Mouse (Mus musculus) forebrain, embryonic 16.5 days (tissue): Measurements from ENCODE around the gene Nf1. TPM values are rescaled to one million over a fixed set of nuclear protein-coding genes. Genes with fewer than 3 reads are reported as not detected.

Source experiments
- ATAC-seq: fragments of 200-750 bp; cut with Nextera tagmentation; 2 replicates; pipeline ENCODE4 v1.8.0; 2017; ENCODE audit warnings: mild to moderate bottlenecking, moderate library complexity
- H3K27ac ChIP-seq: fragments of 300-500 bp; sonication (generic); 2 replicates; pipeline ENCODE4 v1.5.1; 2014; ENCODE audit warnings: low read length, control low read depth
- H3K27me3 ChIP-seq: fragments of 300-500 bp; sonication (generic); replicated peaks from 2 replicates; pipeline ENCODE4 v1.6.1; 2014; ENCODE audit warnings: low read length; ENCODE audit not compliant: control insufficient read depth, insufficient read depth
- H3K36me3 ChIP-seq: fragments of 300-500 bp; sonication (generic); 2 replicates; pipeline ENCODE4 v1.6.1; 2014; ENCODE audit not compliant: control insufficient read depth, insufficient read depth
- H3K4me1 ChIP-seq: fragments of 300-500 bp; sonication (generic); replicated peaks from 2 replicates; pipeline ENCODE4 v1.6.1; 2014; ENCODE audit warnings: low read length; ENCODE audit not compliant: control insufficient read depth, insufficient read depth
- H3K4me2 ChIP-seq: fragments of 300-500 bp; sonication (generic); 2 replicates; pipeline ENCODE4 v1.6.1; 2014; ENCODE audit warnings: mild to moderate bottlenecking, low read length, control low read depth
- H3K4me3 ChIP-seq: fragments of 300-500 bp; sonication (generic); replicated peaks from 2 replicates; pipeline ENCODE4 v1.5.1; 2014; ENCODE audit warnings: mild to moderate bottlenecking, low read length, control low read depth
- H3K9ac ChIP-seq: fragments of 300-500 bp; sonication (generic); replicated peaks from 2 replicates; pipeline ENCODE4 v1.6.1; 2014; ENCODE audit warnings: low read depth, low read length, control low read depth
- H3K9me3 ChIP-seq: fragments of 300-500 bp; sonication (generic); 2 replicates; pipeline ENCODE4 v1.6.1; 2016; ENCODE audit warnings: low read length; ENCODE audit not compliant: control insufficient read depth
- WGBS: fragments of 180-500 bp; shearing (Covaris S2); extraction: QIAGEN DNeasy Blood & Tissue Kit; methylation state at CpG from one replicate; pipeline ENCODE4 v1.1.7; 2014; 5-methylcytosine and 5-hydroxymethylcytosine counted together
- polyA plus RNA-seq: library from polyadenylated mRNA; unstranded; fragments of >200 nt; fragmentation: Nextera tagmentation; extraction: Ambion mirVana; gene quantifications from 2 replicates; pipeline ENCODE4 v1.2.1, GENCODE M21; 2015

Nf1 gene
- polyA plus RNA-seq, 1 experiment from 2014 or later = 6.4 TPM

DNA sequence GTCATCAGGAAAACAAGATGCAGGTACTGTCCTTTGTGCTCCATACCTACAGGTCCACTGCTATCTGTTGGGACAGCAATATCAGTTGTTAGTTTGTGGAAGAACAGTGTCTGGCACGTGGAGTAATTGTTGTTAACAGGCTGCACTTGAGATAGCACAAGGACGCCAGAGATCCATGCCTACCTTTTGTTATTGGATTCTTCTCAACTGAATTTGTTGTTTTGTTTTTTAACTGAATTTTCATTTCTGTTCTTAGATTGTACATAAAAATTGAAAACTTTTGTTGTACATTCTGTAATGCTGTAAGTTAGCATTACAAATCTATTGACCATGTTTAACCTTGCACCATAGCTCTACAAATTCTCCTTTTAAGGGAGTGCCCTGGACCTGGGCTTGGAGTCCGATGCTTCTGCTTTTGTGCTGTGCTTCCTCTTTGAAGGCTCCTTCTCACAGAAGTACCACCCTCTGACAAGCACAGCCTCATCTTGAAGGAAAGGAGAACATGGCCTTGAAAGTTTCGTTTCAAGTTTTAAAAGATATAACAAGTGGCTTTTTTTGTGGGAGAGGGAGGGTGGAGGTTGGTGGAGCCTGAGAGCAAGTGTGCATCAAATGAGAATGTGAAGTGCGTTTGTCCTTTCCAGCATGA, 188.4 kb downstream of the Nf1 start:
- no peak overlapping the region for H3K9ac ChIP-seq
- 91% methylated on average over 5 of the region's 5 CpGs for WGBS
- no peaks in the 10 kb centered on the region for H3K27me3 ChIP-seq
- no peaks in the 10 kb centered on the region for H3K4me1 ChIP-seq
- H3K4me2 ChIP-seq = no peak overlapping the region
- no peak overlapping the region for H3K27ac ChIP-seq
- ATAC-seq = no peak
- no peaks in the 10 kb centered on the region for H3K36me3 ChIP-seq
- no peak overlapping the region for H3K4me3 ChIP-seq
- H3K9me3 ChIP-seq = no peaks in the 10 kb centered on the region

DNA sequence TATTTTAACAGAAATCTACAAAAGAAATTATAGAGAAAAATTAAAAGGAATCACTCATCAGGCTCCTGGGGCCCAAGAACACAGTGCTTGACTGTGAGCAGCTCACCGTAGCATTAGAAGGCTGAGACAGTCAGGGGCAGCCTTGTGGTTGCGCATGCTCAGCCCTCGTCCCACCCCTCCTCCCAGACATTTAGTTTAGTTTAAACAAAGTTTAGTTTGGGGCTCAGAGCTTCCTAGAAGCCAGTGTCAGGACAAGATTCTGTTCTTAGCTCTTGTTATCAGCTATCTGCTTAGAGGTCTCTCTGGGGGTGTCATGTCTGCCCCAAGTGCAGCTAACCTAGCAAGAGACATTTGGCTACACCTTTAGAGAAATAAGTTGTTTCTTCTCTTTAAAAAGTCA, 189.1 kb downstream of the Nf1 start:
- Histone ChIP-seq H3K36me3 (no peaks in the 10 kb centered on the region), H3K4me1 (no peaks in the 10 kb centered on the region), H3K27me3 (no peaks in the 10 kb centered on the region), H3K9me3 (no peaks in the 10 kb centered on the region), H3K4me3 (no peak overlapping the region), H3K4me2 (no peak overlapping the region), H3K9ac (no peak overlapping the region), H3K27ac (no peak overlapping the region)
- WGBS = 94% methylated on average over 3 of the region's 3 CpGs
- ATAC-seq = no peak

DNA sequence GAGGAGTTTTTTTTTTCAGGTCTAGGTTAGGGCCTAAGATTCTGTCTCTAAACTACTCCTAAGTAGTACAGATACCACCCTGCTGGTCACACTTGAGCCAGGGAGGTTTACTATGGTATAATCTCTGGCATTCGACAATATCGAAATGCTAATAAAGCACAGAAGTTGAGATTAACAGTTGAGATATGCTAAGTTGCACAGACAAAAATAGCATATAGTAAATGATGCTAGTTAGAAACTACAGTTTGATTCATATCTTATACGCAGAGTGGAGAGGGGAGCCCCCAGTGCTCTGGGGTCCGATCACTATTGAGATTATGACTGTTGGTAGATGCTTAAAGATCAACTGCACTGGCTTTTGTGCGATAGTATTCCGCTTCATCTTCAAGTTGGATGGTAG, 189.7 kb downstream of the Nf1 start:
- H3K9ac ChIP-seq = no peak overlapping the region
- no peak for ATAC-seq
- 97% methylated on average over 6 of the region's 6 CpGs for WGBS
- H3K27me3 ChIP-seq = no peaks in the 10 kb centered on the region
- H3K36me3 ChIP-seq = no peaks in the 10 kb centered on the region
- H3K4me2 ChIP-seq = no peak overlapping the region
- H3K27ac ChIP-seq = no peak overlapping the region
- H3K4me1 ChIP-seq = peaks cover 4% of the 10 kb centered on the region
- no peak overlapping the region for H3K4me3 ChIP-seq
- H3K9me3 ChIP-seq = no peaks in the 10 kb centered on the region

DNA sequence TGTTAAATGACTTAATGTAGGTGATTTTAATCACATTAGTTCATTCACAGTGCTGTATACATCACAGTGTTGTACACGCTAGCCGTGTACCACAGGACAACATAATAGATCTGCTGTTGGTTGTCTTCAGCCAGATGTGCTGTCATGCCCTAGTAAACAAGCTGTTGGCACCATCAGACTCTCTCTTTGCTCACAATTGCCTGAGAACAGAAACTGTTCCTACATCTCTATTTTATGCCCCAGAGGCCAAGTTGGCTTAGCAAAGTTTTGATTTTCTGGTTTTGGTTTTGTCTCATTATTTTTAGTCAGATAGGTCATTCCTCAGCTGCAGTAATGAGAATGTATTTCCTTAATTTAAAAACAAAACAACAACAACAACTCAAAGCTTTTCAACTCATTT, 190.2 kb downstream of the Nf1 start:
- Histone ChIP-seq H3K27ac (no peak overlapping the region), H3K4me2 (no peak overlapping the region), H3K9me3 (no peaks in the 10 kb centered on the region), H3K36me3 (no peaks in the 10 kb centered on the region), H3K9ac (no peak overlapping the region), H3K4me1 (peaks cover 5% of the 10 kb centered on the region), H3K4me3 (no peak overlapping the region), H3K27me3 (no peaks in the 10 kb centered on the region)
- ATAC-seq = no peak
- 88% methylated on average over 2 of the region's 2 CpGs for WGBS

GRCm38 (mm10) chr11:79530333-79530761, 190.9 kb downstream of the Nf1 start, which contains the start of the genes Evi2 and Evi2a:
Gene Evi2, minus strand, starts transcription at chr11:79530589.
Gene Evi2a, minus strand, starts transcription at chr11:79530609.
- ATAC-seq = no peak
- no peaks in the 10 kb centered on the region for H3K36me3 ChIP-seq
- no peaks in the 10 kb centered on the region for H3K9me3 ChIP-seq
- no peak within 1 kb of the TSS for H3K9ac ChIP-seq
- no peaks in the 10 kb centered on the region for H3K27me3 ChIP-seq
- 85% methylated on average over 7 of the region's 7 CpGs for WGBS
- no peak within 1 kb of the TSS for H3K27ac ChIP-seq
- no peak within 1 kb of the TSS for H3K4me2 ChIP-seq
- peaks cover 5% of the 10 kb centered on the region for H3K4me1 ChIP-seq
- H3K4me3 ChIP-seq = no peak within 1 kb of the TSS

DNA sequence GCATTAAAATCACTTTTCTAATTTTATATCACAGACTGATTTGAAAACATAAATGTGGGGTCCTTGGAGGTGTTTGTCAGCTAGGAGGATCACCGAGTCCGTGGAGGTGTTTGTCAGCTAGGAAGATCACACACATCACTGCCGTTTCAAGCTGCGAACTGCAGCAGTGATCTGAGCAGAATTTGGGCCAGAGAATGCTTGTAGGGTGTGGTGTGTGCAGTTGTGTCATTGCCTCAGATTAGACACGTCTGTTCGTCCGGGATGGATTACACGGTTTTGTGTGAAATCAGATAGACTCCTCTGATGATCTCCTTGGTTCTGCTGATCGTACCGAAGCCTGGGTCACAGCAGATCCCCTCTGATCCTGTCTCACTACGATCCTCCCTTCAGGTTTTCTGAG, 191.3 kb downstream of the Nf1 start:
- H3K4me2 ChIP-seq = no peak overlapping the region
- H3K9ac ChIP-seq = no peak overlapping the region
- H3K9me3 ChIP-seq = no peaks in the 10 kb centered on the region
- no peak overlapping the region for H3K27ac ChIP-seq
- no peaks in the 10 kb centered on the region for H3K27me3 ChIP-seq
- no peak for ATAC-seq
- no peak overlapping the region for H3K4me3 ChIP-seq
- WGBS = 92% methylated on average over 11 of the region's 11 CpGs
- H3K36me3 ChIP-seq = no peaks in the 10 kb centered on the region
- peaks cover 5% of the 10 kb centered on the region for H3K4me1 ChIP-seq

- Histone ChIP-seq H3K27ac (no peak overlapping the region), H3K4me3 (no peak overlapping the region), H3K4me1 (peaks cover 5% of the 10 kb centered on the region), H3K27me3 (no peaks in the 10 kb centered on the region), H3K9ac (no peak overlapping the region), H3K9me3 (no peaks in the 10 kb centered on the region), H3K36me3 (no peaks in the 10 kb centered on the region), H3K4me2 (no peak overlapping the region)
- WGBS = 97% methylated on average over 4 of the region's 4 CpGs
- ATAC-seq = no peak
These were observed 192.0 kb downstream of the Nf1 start for GRCm38 (mm10) chr11:79531485-79531884.

DNA sequence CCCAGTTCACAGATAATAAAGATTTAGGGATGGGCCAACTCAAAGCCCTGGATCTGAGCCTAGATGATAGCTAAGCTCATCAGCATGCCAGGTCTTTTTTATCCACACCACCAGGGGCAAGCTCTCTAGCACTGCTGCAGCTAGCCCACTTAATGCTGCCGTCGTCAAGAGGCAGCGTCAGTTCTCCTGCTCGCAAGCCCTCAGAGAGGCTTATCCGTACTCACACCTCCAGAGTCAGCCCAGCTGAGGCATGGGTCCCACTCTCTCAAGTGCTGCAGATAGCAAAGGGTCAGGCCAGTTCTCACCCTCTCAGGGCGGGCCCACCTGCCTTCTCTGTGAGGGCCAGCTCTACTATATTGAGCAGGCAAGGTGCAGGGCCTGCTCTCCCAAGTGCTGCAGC, 193.8 kb downstream of the Nf1 start:
- no peaks in the 10 kb centered on the region for H3K9me3 ChIP-seq
- H3K27me3 ChIP-seq = no peaks in the 10 kb centered on the region
- ATAC-seq = no peak
- H3K4me2 ChIP-seq = no peak overlapping the region
- no peak overlapping the region for H3K9ac ChIP-seq
- 86% methylated on average over 6 of the region's 6 CpGs for WGBS
- H3K27ac ChIP-seq = no peak overlapping the region
- no peaks in the 10 kb centered on the region for H3K36me3 ChIP-seq
- H3K4me1 ChIP-seq = peaks cover 5% of the 10 kb centered on the region
- no peak overlapping the region for H3K4me3 ChIP-seq

DNA sequence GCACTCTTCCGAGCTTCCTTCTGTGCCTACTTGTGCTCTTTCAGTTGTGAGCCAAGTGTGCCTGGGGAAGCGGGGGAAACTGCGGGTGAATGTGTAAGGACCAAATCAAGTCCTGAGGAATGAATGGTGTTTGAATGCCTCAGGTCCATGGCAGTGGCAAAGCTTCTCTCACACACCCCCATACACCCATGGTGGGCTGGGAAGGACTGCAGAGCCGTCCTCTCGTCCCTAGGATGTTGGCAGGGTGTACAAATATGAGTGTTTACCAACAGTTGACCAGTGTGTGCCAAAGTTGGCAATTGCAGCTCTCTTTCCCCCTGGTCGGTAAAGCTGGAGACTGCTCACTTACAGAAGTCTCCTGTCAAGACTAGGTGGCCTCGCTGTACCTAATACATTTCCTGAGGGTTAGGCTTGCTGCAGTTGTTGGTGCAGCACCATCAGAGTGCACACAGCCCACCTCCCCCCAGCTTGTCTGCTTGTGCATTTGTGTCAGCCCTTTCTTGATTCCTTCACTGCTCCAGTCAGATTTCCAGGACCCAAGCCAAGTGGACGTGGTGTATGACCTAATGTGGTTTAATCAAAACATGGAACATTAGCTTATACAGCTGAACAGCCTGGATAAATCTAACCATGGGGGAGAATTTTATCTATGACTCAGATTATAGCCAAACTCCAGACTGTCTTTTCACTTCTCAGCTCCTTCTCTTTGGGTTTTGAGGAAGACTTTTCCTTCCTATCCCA, 194.6 kb downstream of the Nf1 start:
- Histone ChIP-seq H3K9me3 (no peaks in the 10 kb centered on the region), H3K36me3 (no peaks in the 10 kb centered on the region), H3K4me3 (no peak overlapping the region), H3K4me1 (peaks cover 5% of the 10 kb centered on the region), H3K27ac (no peak overlapping the region; the same call in 1 of the 2 replicates), H3K9ac (no peak overlapping the region), H3K27me3 (no peaks in the 10 kb centered on the region), H3K4me2 (no peak overlapping the region)
- 58% methylated on average over 8 of the region's 8 CpGs for WGBS
- no peak for ATAC-seq
